14 mouse cellular contexts compared by ENCODE assay signal in genomic region chr19:43726510-43727146, GRCm38 (mm10). TPM values are rescaled to one million over a fixed set of nuclear protein-coding genes. Genes with fewer than 3 reads are reported as not detected.
DNase-seq lines count a peak whose midpoint lies in the region; ATAC-seq and TF ChIP-seq lines count a peak whose summit lies in the region.
"Had no signal": no experiment of that assay in that cellular context is flagged by ENCODE, and none has a peak within 500 bp of the region (broad histone marks: within the 10 kb centered on the region; RNA-seq: fewer than 3 reads in every experiment).

No protein-coding gene starts in this region.

- H3K27me3 ChIP-seq in midbrain, embryonic 15.5 days (replicated peaks): no peaks in the 10 kb centered on the region
- no peaks in the 10 kb centered on the region for H3K27me3 ChIP-seq in lung, postnatal 0 days (replicated peaks; ENCODE audit: insufficient read depth, low read length)
- H3K27me3 ChIP-seq: forebrain, embryonic 15.5 days; hindbrain, embryonic 15.5 days; limb, embryonic 15.5 days had no signal

- peak; percentile 91 for ATAC-seq in megakaryocyte progenitor cell, adult 5-6 weeks (replicated peaks; ENCODE audit: poor library complexity)
- no peak for ATAC-seq in midbrain, embryonic 15.5 days (replicated peaks)
- no peak for ATAC-seq in lung, postnatal 0 days
- ATAC-seq: forebrain, embryonic 15.5 days had no signal

- no peak for TF ChIP-seq EP300 in lung, postnatal 0 days (IDR thresholded peaks at IDR 0.05)

- WGBS in midbrain, embryonic 15.5 days: 77% methylated on average over 15 of the region's 15 CpGs
- WGBS in lung, postnatal 0 days: 92% methylated on average over 15 of the region's 15 CpGs

- peak; percentile 32 for DNase-seq in testis, postnatal 10 days (ENCODE audit: low spot score)
- no peak for DNase-seq in testis, postnatal 14 days (ENCODE audit: low spot score)
- DNase-seq in cerebellum, postnatal 10 days: no peak
- DNase-seq in lung, postnatal 0 days (ENCODE audit: low spot score): no peak
- DNase-seq: adrenal gland, postnatal 10 days; cerebellum, adult 9-10 months; heart, postnatal 10 days had no signal

- no peak overlapping the region for H3K4me3 ChIP-seq in bone marrow macrophage, adult 2 months (ENCODE audit: insufficient read depth, low read length)
- H3K4me3 ChIP-seq in midbrain, embryonic 15.5 days: no peak overlapping the region
- no peak overlapping the region for H3K4me3 ChIP-seq in lung, postnatal 0 days (ENCODE audit: low read depth, low read length)
- H3K4me3 ChIP-seq: forebrain, embryonic 15.5 days; hindbrain, embryonic 15.5 days; limb, embryonic 15.5 days had no signal

- no peak for TF ChIP-seq POLR2A in bone marrow macrophage, adult 2 months (IDR thresholded peaks at IDR 0.05; ENCODE audit: borderline replicate concordance, low read depth, low read length)

- peaks cover 38% of the 10 kb centered on the region; the same call in 1 of the 2 replicates for H3K36me3 ChIP-seq in midbrain, embryonic 15.5 days (replicated peaks)
- peaks cover 30% of the 10 kb centered on the region for H3K36me3 ChIP-seq in lung, postnatal 0 days (ENCODE audit: insufficient read depth, low read length)

- TF ChIP-seq CTCF in bone marrow macrophage, adult 2 months (IDR thresholded peaks at IDR 0.05; ENCODE audit: low read depth, low read length): no peak
- TF ChIP-seq CTCF in lung, postnatal 0 days (IDR thresholded peaks at IDR 0.05): no peak

- H3K4me2 ChIP-seq in midbrain, embryonic 15.5 days: no peak overlapping the region
- H3K4me2 ChIP-seq in lung, postnatal 0 days (replicated peaks; ENCODE audit: low read depth, low read length): no peak overlapping the region
- H3K4me2 ChIP-seq: forebrain, embryonic 15.5 days; hindbrain, embryonic 15.5 days; limb, embryonic 15.5 days had no signal

- no peak overlapping the region for H3K9ac ChIP-seq in midbrain, embryonic 15.5 days
- H3K9ac ChIP-seq in lung, postnatal 0 days (replicated peaks; ENCODE audit: low read depth): no peak overlapping the region
- H3K9ac ChIP-seq: forebrain, embryonic 15.5 days; hindbrain, embryonic 15.5 days; limb, embryonic 15.5 days had no signal

- 0 out of 2 replicates have a peak overlapping the region, but pooled peaks have one; percentile 8 for H3K27ac ChIP-seq in bone marrow macrophage, adult 2 months (ENCODE audit: insufficient read depth, low read depth, low read length)
- H3K27ac ChIP-seq in midbrain, embryonic 15.5 days: no peak overlapping the region
- H3K27ac ChIP-seq in lung, postnatal 0 days (ENCODE audit: low read length): no peak overlapping the region
- H3K27ac ChIP-seq: forebrain, embryonic 15.5 days; hindbrain, embryonic 15.5 days; limb, embryonic 15.5 days had no signal

- no peaks in the 10 kb centered on the region for H3K9me3 ChIP-seq in midbrain, embryonic 15.5 days
- no peaks in the 10 kb centered on the region for H3K9me3 ChIP-seq in lung, postnatal 0 days (ENCODE audit: low read length)
- H3K9me3 ChIP-seq: forebrain, embryonic 15.5 days; hindbrain, embryonic 15.5 days; limb, embryonic 15.5 days had no signal

- H3K4me1 ChIP-seq in bone marrow macrophage, adult 2 months (ENCODE audit: control insufficient read depth, insufficient read depth, low read length): peaks cover 25% of the 10 kb centered on the region
- no peaks in the 10 kb centered on the region for H3K4me1 ChIP-seq in midbrain, embryonic 15.5 days
- H3K4me1 ChIP-seq in lung, postnatal 0 days (ENCODE audit: insufficient read depth, low read depth, low read length): no peaks in the 10 kb centered on the region
- H3K4me1 ChIP-seq: forebrain, embryonic 15.5 days; hindbrain, embryonic 15.5 days; limb, embryonic 15.5 days had no signal

RNA-seq across cellular contexts. Expression of gene Cutc, which starts 26.2 kb away (rescaled TPM):
- polyA plus RNA-seq in bone marrow macrophage, adult 2 months (2012; ENCODE audit: insufficient read depth, insufficient read length, missing spikeins): 12.3 and 12.4 TPM in 2 replicates
- total RNA-seq in megakaryocyte progenitor cell, adult 5-6 weeks (2015): 38.6 and 39.0 TPM in 2 replicates
- 18.1 and 28.1 TPM in 2 replicates for total RNA-seq in megakaryocyte progenitor cell, adult 5-6 weeks (2017)
- polyA plus RNA-seq in midbrain, embryonic 15.5 days (2015; fragmentation: Nextera tagmentation; extraction: Ambion mirVana): 6.9 and 7.4 TPM in 2 replicates
- 14.9 and 17.1 TPM in 2 replicates for polyA plus RNA-seq in lung, postnatal 0 days (2015; fragmentation: Nextera tagmentation; extraction: Ambion mirVana)

RNA-seq across cellular contexts. Expression of gene Cox15, which starts 26.2 kb away (rescaled TPM):
- 18.5 and 20.5 TPM in 2 replicates for polyA plus RNA-seq in bone marrow macrophage, adult 2 months (2012; ENCODE audit: insufficient read depth, insufficient read length, missing spikeins)
- total RNA-seq in megakaryocyte progenitor cell, adult 5-6 weeks (2015): 14.0 and 15.4 TPM in 2 replicates
- 13.6 and 42.0 TPM in 2 replicates for total RNA-seq in megakaryocyte progenitor cell, adult 5-6 weeks (2017)
- 12.8 and 14.2 TPM in 2 replicates for polyA plus RNA-seq in midbrain, embryonic 15.5 days (2015; fragmentation: Nextera tagmentation; extraction: Ambion mirVana)
- 4.5 and 5.7 TPM in 2 replicates for polyA plus RNA-seq in lung, postnatal 0 days (2015; fragmentation: Nextera tagmentation; extraction: Ambion mirVana)

RNA-seq across cellular contexts. Expression of gene Entpd7, which starts 37.2 kb away (rescaled TPM):
- 23.4 and 26.1 TPM in 2 replicates for polyA plus RNA-seq in bone marrow macrophage, adult 2 months (2012; ENCODE audit: insufficient read depth, insufficient read length, missing spikeins)
- total RNA-seq in megakaryocyte progenitor cell, adult 5-6 weeks (2015): 20.7 and 21.7 TPM in 2 replicates
- 5.3 and 9.3 TPM in 2 replicates for total RNA-seq in megakaryocyte progenitor cell, adult 5-6 weeks (2017)
- 7.8 and 10.4 TPM in 2 replicates for polyA plus RNA-seq in midbrain, embryonic 15.5 days (2015; fragmentation: Nextera tagmentation; extraction: Ambion mirVana)
- polyA plus RNA-seq in lung, postnatal 0 days (2015; fragmentation: Nextera tagmentation; extraction: Ambion mirVana): 5.1 and 6.1 TPM in 2 replicates

RNA-seq across cellular contexts. Expression of gene Slc25a28, which starts 51.9 kb away (rescaled TPM):
- 34.1 and 40.1 TPM in 2 replicates for polyA plus RNA-seq in bone marrow macrophage, adult 2 months (2012; ENCODE audit: insufficient read depth, insufficient read length, missing spikeins)
- 26.6 and 29.2 TPM in 2 replicates for total RNA-seq in megakaryocyte progenitor cell, adult 5-6 weeks (2015)
- total RNA-seq in megakaryocyte progenitor cell, adult 5-6 weeks (2017): 39.5 and 43.3 TPM in 2 replicates
- 14.4 and 16.7 TPM in 2 replicates for polyA plus RNA-seq in midbrain, embryonic 15.5 days (2015; fragmentation: Nextera tagmentation; extraction: Ambion mirVana)
- polyA plus RNA-seq in lung, postnatal 0 days (2015; fragmentation: Nextera tagmentation; extraction: Ambion mirVana): 11.9 and 13.3 TPM in 2 replicates

RNA-seq across cellular contexts. Expression of gene Abcc2, which starts 55.4 kb away (rescaled TPM):
- polyA plus RNA-seq in bone marrow macrophage, adult 2 months (2012; ENCODE audit: insufficient read depth, insufficient read length, missing spikeins): 0.57 and 0.78 TPM in 2 replicates
- total RNA-seq in megakaryocyte progenitor cell, adult 5-6 weeks (2015): 4.1 and 7.2 TPM in 2 replicates
- 1.6 and 2.4 TPM in 2 replicates for total RNA-seq in megakaryocyte progenitor cell, adult 5-6 weeks (2017)
- 0.04 and 0.06 TPM in 2 replicates for polyA plus RNA-seq in midbrain, embryonic 15.5 days (2015; fragmentation: Nextera tagmentation; extraction: Ambion mirVana)
- 0.02 TPM in 1 of 2 replicates, not detected in the other for polyA plus RNA-seq in lung, postnatal 0 days (2015; fragmentation: Nextera tagmentation; extraction: Ambion mirVana)
- total RNA-seq: heart, postnatal 10 days had no signal
- polyA plus RNA-seq: forebrain, embryonic 15.5 days; lung, embryonic 16.5 days had no signal
